Mouse (Mus musculus) cerebellum, adult 2 months (tissue): ENCODE measurements around the gene Lrg1.

ENCODE experiments used
- CTCF ChIP-seq: fragments of 200-500 bp; IDR thresholded peaks from 2 replicates; pipeline ENCODE4 v1.5.1; 2011; ENCODE audit warnings: low read depth, mild to moderate bottlenecking, control low read depth, low read length, moderate library complexity, borderline replicate concordance; ENCODE audit not compliant: insufficient read depth
- POLR2A ChIP-seq: fragments of 200-500 bp; IDR thresholded peaks from 2 replicates; pipeline ENCODE4 v1.6.1; 2011; ENCODE audit warnings: low read length, control low read depth, borderline replicate concordance; ENCODE audit not compliant: insufficient read depth

GRCm38 (mm10) chr17:56163523-56164102 lies 41.8 kb upstream of the Lrg1 start:
- TF ChIP-seq POLR2A: no peak
- no peak for TF ChIP-seq CTCF
